In the genomic region with DNA sequence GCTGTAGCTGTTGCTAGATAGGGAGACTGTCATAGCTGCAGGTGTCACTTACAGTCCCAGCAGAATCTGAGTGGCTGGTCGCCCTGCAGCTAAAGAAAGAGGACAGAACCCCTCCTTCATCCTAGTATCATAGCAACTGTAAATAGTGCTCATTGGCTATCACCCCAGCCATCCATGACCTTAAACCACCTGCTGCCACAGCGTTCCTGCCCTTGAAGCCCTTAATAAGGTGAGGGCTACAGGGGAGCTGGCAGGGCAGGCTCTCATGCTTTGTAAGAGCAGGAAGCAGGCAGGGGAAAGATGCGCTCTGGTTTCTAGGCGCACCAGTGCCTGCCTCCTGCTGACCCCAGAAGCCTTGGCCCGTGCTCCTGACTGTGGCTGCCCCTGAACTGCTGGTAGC, we compare ENCODE assay signal across 20 mouse cellular contexts.
DNase-seq lines count a peak whose midpoint lies in the region; ATAC-seq and TF ChIP-seq lines count a peak whose summit lies in the region.
"Had no signal": no experiment of that assay in that cellular context is flagged by ENCODE, and none has a peak within 500 bp of the region (broad histone marks: within the 10 kb centered on the region; RNA-seq: fewer than 3 reads in every experiment).

No protein-coding gene starts in this region.

- H3K36me3 ChIP-seq in heart, postnatal 0 days (replicated peaks; ENCODE audit: control insufficient read depth, insufficient read depth, low read length): no peaks in the 10 kb centered on the region
- H3K36me3 ChIP-seq: embryonic facial prominence, embryonic 15.5 days; forebrain, embryonic 10.5 days; heart, embryonic 15.5 days; limb, embryonic 15.5 days; midbrain, embryonic 10.5 days; neural tube, embryonic 13.5 days had no signal

- no peaks in the 10 kb centered on the region for H3K9me3 ChIP-seq in heart, postnatal 0 days (replicated peaks; ENCODE audit: control insufficient read depth, low read length)
- H3K9me3 ChIP-seq: embryonic facial prominence, embryonic 15.5 days; forebrain, embryonic 10.5 days; heart, embryonic 15.5 days; limb, embryonic 15.5 days; midbrain, embryonic 10.5 days; neural tube, embryonic 13.5 days had no signal

- WGBS in heart, postnatal 0 days: 27% methylated on average over 5 of the region's 5 CpGs

- H3K27me3 ChIP-seq in heart, postnatal 0 days (ENCODE audit: control insufficient read depth, insufficient read depth, low read length): no peaks in the 10 kb centered on the region
- H3K27me3 ChIP-seq: embryonic facial prominence, embryonic 15.5 days; heart, embryonic 15.5 days; limb, embryonic 15.5 days; neural tube, embryonic 13.5 days had no signal

- TF ChIP-seq EP300 in heart, postnatal 0 days (IDR thresholded peaks at IDR 0.05; ENCODE audit: low read depth): no peak

- H3K4me2 ChIP-seq in heart, postnatal 0 days (ENCODE audit: low read depth, low read length): no peak overlapping the region
- H3K4me2 ChIP-seq: embryonic facial prominence, embryonic 15.5 days; heart, embryonic 15.5 days; limb, embryonic 15.5 days; neural tube, embryonic 13.5 days had no signal

- intact Hi-C loops in gastrocnemius, postnatal 14 days (cut with DNase I; ENCODE audit: low total_unique reads): no loop called here

- no peak overlapping the region for H3K9ac ChIP-seq in heart, postnatal 0 days (replicated peaks; ENCODE audit: low read depth, low read length)
- H3K9ac ChIP-seq: embryonic facial prominence, embryonic 15.5 days; heart, embryonic 15.5 days; limb, embryonic 15.5 days; neural tube, embryonic 13.5 days had no signal

- H3K4me3 ChIP-seq in heart, postnatal 0 days (ENCODE audit: low read depth, low read length): no peak overlapping the region
- H3K4me3 ChIP-seq: embryonic facial prominence, embryonic 15.5 days; forebrain, embryonic 10.5 days; heart, embryonic 15.5 days; limb, embryonic 15.5 days; midbrain, embryonic 10.5 days; neural tube, embryonic 13.5 days had no signal

- TF ChIP-seq CTCF in heart, postnatal 0 days (IDR thresholded peaks at IDR 0.05; ENCODE audit: low read depth): no peak

- H3K27ac ChIP-seq in heart, postnatal 0 days (ENCODE audit: low read depth): no peak overlapping the region
- H3K27ac ChIP-seq: embryonic facial prominence, embryonic 15.5 days; forebrain, embryonic 10.5 days; heart, embryonic 15.5 days; limb, embryonic 15.5 days; midbrain, embryonic 10.5 days; neural tube, embryonic 13.5 days had no signal

- ATAC-seq in heart, postnatal 0 days (ENCODE audit: insufficient read depth, low read depth): peak; percentile 74
- no peak for ATAC-seq in megakaryocyte progenitor cell, adult 5-6 weeks (replicated peaks; ENCODE audit: poor library complexity)
- ATAC-seq: activated CD4-positive, CD25-positive, alpha-beta regulatory T cell, adult 4 months had no signal

- H3K4me1 ChIP-seq in heart, postnatal 0 days (ENCODE audit: control insufficient read depth, insufficient read depth): peaks cover 17% of the 10 kb centered on the region

- DNase-seq in cerebellum, postnatal 25 days: peak; percentile 30 to 41
- no peak for DNase-seq in cerebellum, adult 11-12 months
- peak; percentile 2 for DNase-seq in R1 (ENCODE audit: low read depth, low spot score)
- DNase-seq in gastrocnemius, postnatal 14 days: peak; percentile 16
- DNase-seq in heart, postnatal 0 days (ENCODE audit: low spot score): peak; percentile 51
- no peak for DNase-seq in lung, postnatal 36 days
- DNase-seq in frontal cortex, adult 2 months (ENCODE audit: extremely low spot score in 1 of 2, low spot score in 1 of 2): no peak
- DNase-seq: adrenal gland, postnatal 25 days; kidney, adult 8-10 months; lung, postnatal 14 days; right cerebral cortex, postnatal 14 days; thymus, postnatal 14 days had no signal

Comparison
In these comparisons a context has a peak if more than half of its experiments do, and no peak if none do; other contexts are left out.
1. DNase-seq: peak in cerebellum, postnatal 25 days (2 of 2), R1 (single experiment), gastrocnemius, postnatal 14 days (single experiment) and heart, postnatal 0 days (single experiment); none in cerebellum, adult 11-12 months (single experiment), lung, postnatal 36 days (single experiment) and frontal cortex, adult 2 months (0 of 2).